Mouse (Mus musculus) embryonic facial prominence, embryonic 15.5 days (tissue): ENCODE measurements around the gene Hspa1b. TPM values are rescaled to one million over a fixed set of nuclear protein-coding genes. Genes with fewer than 3 reads are reported as not detected.

Experiments used
- ATAC-seq: fragments of 200-750 bp; cut with Nextera tagmentation; 2 replicates; pipeline ENCODE4 v1.8.0; 2017; ENCODE audit warnings: low read depth, moderate TSS enrichment; ENCODE audit not compliant: insufficient number of reproducible peaks, low FRiP score, low TSS enrichment
- H3K27ac ChIP-seq: fragments of 300-500 bp; sonication (generic); replicated peaks from 2 replicates; pipeline ENCODE4 v1.5.1; 2015; ENCODE audit warnings: mild to moderate bottlenecking, inconsistent platforms
- H3K27me3 ChIP-seq: fragments of 300-500 bp; sonication (generic); 2 replicates; pipeline ENCODE4 v1.6.1; 2015; ENCODE audit warnings: inconsistent platforms
- H3K36me3 ChIP-seq: fragments of 300-500 bp; sonication (generic); 2 replicates; pipeline ENCODE4 v1.6.1; 2015; ENCODE audit warnings: mild to moderate bottlenecking, inconsistent platforms
- H3K4me1 ChIP-seq: fragments of 300-500 bp; sonication (generic); 2 replicates; pipeline ENCODE4 v1.6.1; 2015; ENCODE audit warnings: inconsistent platforms
- H3K4me2 ChIP-seq: fragments of 300-500 bp; sonication (generic); replicated peaks from 2 replicates; pipeline ENCODE4 v1.6.1; 2015; ENCODE audit warnings: mild to moderate bottlenecking, inconsistent platforms
- H3K4me3 ChIP-seq: fragments of 300-500 bp; sonication (generic); replicated peaks from 2 replicates; pipeline ENCODE4 v1.5.1; 2015; ENCODE audit warnings: mild to moderate bottlenecking, inconsistent platforms
- H3K9ac ChIP-seq: fragments of 300-500 bp; sonication (generic); 2 replicates; pipeline ENCODE4 v1.6.1; 2015; ENCODE audit warnings: inconsistent platforms
- H3K9me3 ChIP-seq: fragments of 300-500 bp; sonication (generic); replicated peaks from 2 replicates; pipeline ENCODE4 v1.6.1; 2016; ENCODE audit warnings: inconsistent platforms
- WGBS: fragments of 180-500 bp; shearing (Covaris S2); methylation state at CpG from one replicate; pipeline ENCODE4 v1.1.7; 2015; 5-methylcytosine and 5-hydroxymethylcytosine counted together
- polyA plus RNA-seq: library from polyadenylated mRNA; unstranded; fragments of >200 nt; fragmentation: Nextera tagmentation; extraction: Ambion mirVana; gene quantifications from 2 replicates; pipeline ENCODE4 v1.2.1, GENCODE M21; 2015

Gene Hspa1b
- polyA plus RNA-seq, 1 experiment from 2014 or later = 2.2 TPM

DNA sequence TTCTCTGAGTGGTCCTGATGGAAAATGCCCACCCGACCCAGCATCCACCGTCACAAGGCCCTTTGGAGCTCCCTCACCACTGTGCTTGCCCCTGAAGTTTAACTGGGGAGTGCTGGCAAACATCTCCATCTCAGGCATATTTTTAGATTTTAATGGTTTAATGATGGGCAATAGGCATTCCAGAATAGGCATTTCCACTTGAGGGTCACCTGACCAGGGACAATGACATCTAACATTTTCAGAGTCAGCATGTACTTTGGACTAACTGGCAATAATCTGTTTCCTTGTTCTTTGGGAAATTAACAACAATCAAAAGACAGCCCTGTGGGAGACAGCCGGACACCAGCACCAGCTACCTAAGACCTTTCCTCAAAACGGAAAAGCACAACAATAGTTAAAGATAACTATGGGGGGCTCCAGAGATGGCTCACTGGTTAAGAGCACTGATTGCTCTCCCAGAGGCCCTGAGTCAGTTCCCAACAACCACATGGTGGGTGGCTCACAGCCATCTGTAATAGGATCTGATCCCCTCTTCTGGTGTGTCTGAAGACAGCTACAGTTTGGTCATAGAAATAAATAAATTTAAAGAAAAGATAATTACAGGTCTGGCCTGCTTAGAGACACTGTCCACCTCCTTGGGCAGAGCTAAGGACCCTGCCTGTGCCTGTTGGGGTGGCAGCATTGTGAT, 15.8 kb downstream of the Hspa1b start:
- WGBS = 82% methylated on average over 4 of the region's 4 CpGs
- H3K9ac ChIP-seq = no peak overlapping the region

DNA sequence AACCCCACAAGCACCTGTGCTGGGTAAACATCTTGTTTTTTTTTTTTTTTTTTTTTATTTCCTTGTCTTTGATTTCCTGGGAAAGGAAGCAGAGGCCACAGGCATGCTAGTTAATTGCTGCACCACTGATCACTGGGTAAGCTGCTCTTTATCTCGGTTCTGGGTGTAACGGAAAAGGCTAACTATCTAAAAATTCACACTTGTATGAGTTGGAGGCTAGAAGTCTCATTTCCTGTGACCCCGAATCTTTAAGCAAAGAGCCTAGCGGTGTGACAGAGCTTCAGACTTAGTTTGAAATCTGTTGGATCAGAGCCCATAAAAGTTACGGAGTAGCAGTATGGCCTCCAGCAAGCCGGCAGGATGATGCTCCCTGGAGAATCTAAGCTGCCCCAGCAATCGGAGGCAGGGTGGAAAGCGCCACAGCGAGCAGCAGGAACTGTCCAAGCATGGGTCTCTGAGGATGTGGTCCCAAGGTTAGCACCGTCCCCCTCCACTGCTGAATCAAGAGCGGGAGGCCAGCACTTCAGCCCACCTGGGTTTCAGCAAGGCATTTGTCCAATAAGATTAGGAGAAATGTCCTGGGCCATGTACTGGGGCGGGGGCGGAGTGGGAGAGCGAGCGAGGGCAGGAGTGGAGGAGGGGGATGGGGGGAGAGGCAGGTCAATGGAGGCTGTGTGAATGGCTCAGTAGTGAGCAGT, 17.5 kb downstream of the Hspa1b start:
- H3K4me1 ChIP-seq = peaks cover 18% of the 10 kb centered on the region
- no peaks in the 10 kb centered on the region for H3K36me3 ChIP-seq
- 7% methylated on average over 15 of the region's 15 CpGs for WGBS
- no peak for ATAC-seq
- no peaks in the 10 kb centered on the region for H3K27me3 ChIP-seq
- H3K9ac ChIP-seq = peak overlapping the region; percentile 7; the same call in 1 of the 2 replicates
- H3K4me2 ChIP-seq = peak overlapping the region; percentile 46
- no peaks in the 10 kb centered on the region for H3K9me3 ChIP-seq
- H3K27ac ChIP-seq = no peak overlapping the region
- H3K4me3 ChIP-seq = peak overlapping the region; percentile 25

More for the DNA sequence above, 15.8 kb downstream of the Hspa1b start:
- H3K4me3 ChIP-seq = no peak overlapping the region
- H3K9me3 ChIP-seq = no peaks in the 10 kb centered on the region
- H3K27me3 ChIP-seq = no peaks in the 10 kb centered on the region
- peaks cover 18% of the 10 kb centered on the region for H3K4me1 ChIP-seq
- no peak for ATAC-seq
- H3K4me2 ChIP-seq = no peak overlapping the region
- H3K27ac ChIP-seq = no peak overlapping the region
- no peaks in the 10 kb centered on the region for H3K36me3 ChIP-seq

DNA sequence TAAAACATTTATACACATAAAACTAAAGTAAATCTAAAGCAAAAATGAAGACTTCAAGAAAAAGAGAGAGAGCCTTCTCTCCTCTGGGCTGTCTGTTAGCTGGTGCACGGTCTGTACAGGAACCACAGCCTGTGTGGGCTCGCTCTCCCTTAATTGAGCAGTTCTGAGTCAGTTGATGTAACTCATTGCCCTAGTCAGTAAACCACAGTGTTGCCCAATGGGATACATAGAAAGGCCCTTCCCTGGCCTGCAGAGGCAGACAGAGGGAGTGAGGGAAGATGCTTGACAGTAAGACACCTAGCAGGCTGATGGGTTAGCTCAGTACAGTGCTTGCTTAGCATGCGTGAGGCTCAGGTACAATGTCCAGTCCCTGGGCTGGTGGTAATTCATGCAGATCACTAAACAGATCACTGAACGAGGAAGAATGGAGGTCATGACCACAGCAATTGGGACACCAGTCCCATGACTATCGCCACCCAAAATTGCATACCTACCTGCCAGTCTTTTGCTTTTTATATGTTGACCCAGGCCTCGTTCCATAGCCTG, 21.0 kb downstream of the Hspa1b start:
- peaks cover 17% of the 10 kb centered on the region for H3K4me1 ChIP-seq
- no peak for ATAC-seq
- WGBS = 76% methylated on average over 6 of the region's 6 CpGs
- H3K27me3 ChIP-seq = no peaks in the 10 kb centered on the region
- no peaks in the 10 kb centered on the region for H3K9me3 ChIP-seq
- no peak overlapping the region for H3K27ac ChIP-seq
- no peak overlapping the region for H3K4me3 ChIP-seq
- H3K36me3 ChIP-seq = 0 out of 2 replicates have a peak, but pooled peaks cover 7% of the 10 kb centered on the region
- no peak overlapping the region for H3K9ac ChIP-seq
- no peak overlapping the region for H3K4me2 ChIP-seq

DNA sequence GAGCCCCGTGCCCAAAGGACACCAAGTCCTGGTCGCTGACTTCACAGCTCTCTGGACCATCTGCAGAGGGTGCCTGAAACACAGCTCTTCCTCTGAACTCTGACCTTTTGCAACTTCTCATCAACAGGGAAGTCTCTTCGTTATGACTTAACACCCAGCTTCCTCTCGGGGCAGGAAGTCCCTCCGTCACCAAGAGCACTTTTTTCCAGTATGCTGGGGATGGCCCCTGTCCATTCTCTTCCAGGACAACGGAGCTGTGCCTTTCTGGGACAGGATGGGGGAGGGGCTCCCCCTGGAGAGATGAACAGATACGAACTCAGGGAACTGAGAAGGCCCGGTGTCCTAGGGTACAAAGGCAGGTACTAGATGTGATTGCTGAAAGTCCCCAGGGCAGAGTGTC, 24.2 kb downstream of the Hspa1b start:
- Histone ChIP-seq H3K9ac (no peak overlapping the region), H3K27me3 (no peaks in the 10 kb centered on the region), H3K36me3 (0 out of 2 replicates have a peak, but pooled peaks cover 7% of the 10 kb centered on the region), H3K4me1 (peaks cover 24% of the 10 kb centered on the region), H3K27ac (no peak overlapping the region), H3K4me2 (no peak overlapping the region), H3K9me3 (no peaks in the 10 kb centered on the region), H3K4me3 (no peak overlapping the region)
- ATAC-seq = no peak
- 32% methylated on average over 8 of the region's 8 CpGs for WGBS

DNA sequence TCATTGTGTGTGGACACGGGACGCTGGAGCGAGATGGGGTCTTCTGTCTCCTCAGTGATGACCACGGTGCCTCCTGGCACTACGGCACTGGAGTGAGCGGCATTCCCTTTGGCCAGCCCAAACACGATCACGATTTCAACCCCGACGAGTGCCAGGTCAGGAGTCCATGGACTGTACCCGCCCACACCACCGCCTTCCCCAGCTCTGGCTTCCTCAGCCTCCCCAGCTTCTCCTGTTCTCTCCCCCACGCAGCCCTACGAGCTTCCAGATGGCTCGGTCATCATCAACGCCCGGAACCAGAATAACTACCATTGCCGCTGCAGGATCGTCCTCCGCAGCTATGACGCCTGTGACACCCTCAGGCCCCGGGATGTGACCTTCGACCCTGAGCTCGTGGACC, 25.0 kb downstream of the Hspa1b start:
- Histone ChIP-seq H3K36me3 (0 out of 2 replicates have a peak, but pooled peaks cover 7% of the 10 kb centered on the region), H3K27me3 (no peaks in the 10 kb centered on the region), H3K4me3 (no peak overlapping the region), H3K9ac (no peak overlapping the region), H3K9me3 (no peaks in the 10 kb centered on the region), H3K4me1 (peaks cover 24% of the 10 kb centered on the region), H3K27ac (no peak overlapping the region), H3K4me2 (no peak overlapping the region)
- no peak for ATAC-seq
- WGBS = 46% methylated on average over 24 of the region's 24 CpGs

DNA sequence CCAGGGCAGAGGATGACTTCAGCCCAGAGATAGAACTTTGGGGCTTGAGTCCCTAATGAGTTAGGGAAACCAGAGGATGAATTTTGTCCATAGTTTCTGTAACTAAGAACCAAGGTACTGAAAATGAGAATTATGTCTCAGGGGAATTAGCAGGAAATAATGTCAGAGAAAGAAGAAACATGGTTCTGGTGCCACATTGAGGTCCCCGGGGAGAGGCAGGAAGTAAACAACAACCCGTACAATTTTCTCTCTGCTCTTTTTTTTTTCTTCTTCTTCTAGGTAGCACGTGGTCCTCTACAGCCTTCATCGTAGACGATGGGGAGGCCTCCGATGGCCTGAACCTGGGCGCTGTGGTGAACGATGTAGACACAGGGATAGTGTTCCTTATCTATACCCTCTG, 26.8 kb downstream of the Hspa1b start:
- H3K27ac ChIP-seq = no peak overlapping the region
- 85% methylated on average over 8 of the region's 8 CpGs for WGBS
- H3K9ac ChIP-seq = peak overlapping the region; percentile 69; the same call in 1 of the 2 replicates
- H3K4me3 ChIP-seq = peak overlapping the region; percentile 84
- H3K4me1 ChIP-seq = peaks cover 24% of the 10 kb centered on the region
- no peaks in the 10 kb centered on the region for H3K27me3 ChIP-seq
- 0 out of 2 replicates have a peak, but pooled peaks cover 7% of the 10 kb centered on the region for H3K36me3 ChIP-seq
- ATAC-seq = no peak
- H3K9me3 ChIP-seq = no peaks in the 10 kb centered on the region
- H3K4me2 ChIP-seq = peak overlapping the region; percentile 94

DNA sequence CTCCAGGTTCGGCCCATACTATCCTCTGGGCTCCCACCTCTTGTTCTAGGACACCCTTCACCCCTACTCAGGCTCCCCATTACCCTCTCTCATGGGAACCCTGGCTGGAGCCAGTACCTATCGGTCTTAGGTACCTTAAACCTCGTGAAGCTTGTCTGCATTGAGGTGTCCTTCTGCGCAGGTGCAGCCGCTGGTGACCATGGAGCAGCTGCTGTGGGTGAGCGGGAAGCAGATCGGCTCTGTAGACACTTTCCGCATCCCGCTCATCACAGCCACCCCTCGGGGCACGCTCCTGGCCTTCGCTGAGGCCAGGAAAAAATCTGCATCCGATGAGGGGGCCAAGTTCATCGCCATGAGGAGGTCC, 27.3 kb downstream of the Hspa1b start:
- 0 out of 2 replicates have a peak, but pooled peaks cover 7% of the 10 kb centered on the region for H3K36me3 ChIP-seq
- no peak overlapping the region for H3K27ac ChIP-seq
- H3K9ac ChIP-seq = peak overlapping the region; percentile 69
- 14% methylated on average over 14 of the region's 14 CpGs for WGBS
- H3K4me1 ChIP-seq = peaks cover 24% of the 10 kb centered on the region
- H3K4me2 ChIP-seq = peak overlapping the region; percentile 94
- no peaks in the 10 kb centered on the region for H3K9me3 ChIP-seq
- no peak for ATAC-seq
- no peaks in the 10 kb centered on the region for H3K27me3 ChIP-seq
- H3K4me3 ChIP-seq = peak overlapping the region; percentile 84

DNA sequence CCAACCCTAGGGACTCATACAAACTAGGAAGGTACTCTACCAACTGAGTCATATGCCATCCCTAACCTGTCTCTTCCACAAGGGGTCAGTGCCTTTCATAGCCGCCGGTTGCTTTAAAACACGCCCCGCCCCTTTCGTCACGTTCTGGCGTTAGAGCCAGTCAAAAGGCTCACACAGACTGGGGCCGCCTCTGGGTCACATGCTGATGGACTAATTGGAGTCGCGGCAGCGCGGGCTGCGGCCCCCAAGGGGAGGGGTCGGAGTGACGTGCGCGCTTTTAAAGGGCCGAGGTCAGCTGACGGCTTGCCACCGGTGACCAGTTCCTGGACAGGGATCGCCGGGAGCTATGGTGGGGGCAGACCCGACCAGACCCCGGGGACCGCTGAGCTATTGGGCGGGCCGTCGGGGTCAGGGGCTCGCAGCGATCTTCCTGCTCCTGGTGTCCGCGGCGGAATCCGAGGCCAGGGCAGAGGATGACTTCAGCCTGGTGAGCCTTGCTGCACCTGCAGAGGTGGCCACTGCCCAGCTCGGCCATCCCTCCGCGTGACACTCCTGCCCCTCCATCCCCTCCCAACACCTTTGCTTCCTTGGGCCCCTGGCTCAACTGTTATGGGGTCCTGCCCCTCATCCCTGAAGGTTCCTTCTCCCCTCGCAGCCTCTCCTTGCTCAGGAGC, 27.8 kb downstream of the Hspa1b start, which contains the start of gene Neu1:
TSS of gene Neu1 (plus strand) at position 193 of the 674 bp plus-strand sequence.
- no peaks in the 10 kb centered on the region for H3K9me3 ChIP-seq
- H3K27me3 ChIP-seq = no peaks in the 10 kb centered on the region
- peaks cover 24% of the 10 kb centered on the region for H3K4me1 ChIP-seq
- H3K36me3 ChIP-seq = 0 out of 2 replicates have a peak, but pooled peaks cover 7% of the 10 kb centered on the region
- peak within 1 kb of the TSS; percentile 48; the same call in 1 of the 2 replicates for H3K27ac ChIP-seq
- peak; percentile 95 for ATAC-seq
- H3K4me2 ChIP-seq = peak within 1 kb of the TSS; percentile 94
- peak within 1 kb of the TSS; percentile 84 for H3K4me3 ChIP-seq
- WGBS = under 1% methylated on average over 38 of the region's 38 CpGs
- H3K9ac ChIP-seq = peak within 1 kb of the TSS; percentile 69

DNA sequence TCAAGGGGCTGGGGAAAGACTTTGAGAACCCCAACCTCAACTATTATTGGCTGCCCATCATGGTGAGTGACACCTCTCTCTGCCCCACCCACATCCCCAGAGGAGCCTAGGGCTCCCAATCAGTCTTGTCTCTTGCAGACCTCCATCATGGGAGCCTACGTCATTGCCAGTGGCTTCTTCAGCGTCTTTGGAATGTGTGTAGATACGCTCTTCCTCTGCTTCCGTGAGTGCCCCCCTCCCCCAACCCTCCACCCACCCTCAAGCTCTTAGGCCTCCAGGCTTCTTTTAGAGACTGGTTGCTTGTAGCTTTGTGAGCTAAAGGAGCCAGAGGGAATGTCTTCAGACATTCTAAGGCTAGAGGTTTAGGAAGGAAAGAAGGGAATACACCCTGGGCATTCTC, 30.2 kb downstream of the Hspa1b start:
- WGBS = 50% methylated on average over 4 of the region's 4 CpGs
- peaks cover 14% of the 10 kb centered on the region for H3K4me1 ChIP-seq
- no peak overlapping the region for H3K4me3 ChIP-seq
- no peak for ATAC-seq
- no peaks in the 10 kb centered on the region for H3K36me3 ChIP-seq
- H3K9ac ChIP-seq = no peak overlapping the region
- no peak overlapping the region for H3K27ac ChIP-seq
- H3K27me3 ChIP-seq = no peaks in the 10 kb centered on the region
- H3K9me3 ChIP-seq = no peaks in the 10 kb centered on the region
- no peak overlapping the region for H3K4me2 ChIP-seq

DNA sequence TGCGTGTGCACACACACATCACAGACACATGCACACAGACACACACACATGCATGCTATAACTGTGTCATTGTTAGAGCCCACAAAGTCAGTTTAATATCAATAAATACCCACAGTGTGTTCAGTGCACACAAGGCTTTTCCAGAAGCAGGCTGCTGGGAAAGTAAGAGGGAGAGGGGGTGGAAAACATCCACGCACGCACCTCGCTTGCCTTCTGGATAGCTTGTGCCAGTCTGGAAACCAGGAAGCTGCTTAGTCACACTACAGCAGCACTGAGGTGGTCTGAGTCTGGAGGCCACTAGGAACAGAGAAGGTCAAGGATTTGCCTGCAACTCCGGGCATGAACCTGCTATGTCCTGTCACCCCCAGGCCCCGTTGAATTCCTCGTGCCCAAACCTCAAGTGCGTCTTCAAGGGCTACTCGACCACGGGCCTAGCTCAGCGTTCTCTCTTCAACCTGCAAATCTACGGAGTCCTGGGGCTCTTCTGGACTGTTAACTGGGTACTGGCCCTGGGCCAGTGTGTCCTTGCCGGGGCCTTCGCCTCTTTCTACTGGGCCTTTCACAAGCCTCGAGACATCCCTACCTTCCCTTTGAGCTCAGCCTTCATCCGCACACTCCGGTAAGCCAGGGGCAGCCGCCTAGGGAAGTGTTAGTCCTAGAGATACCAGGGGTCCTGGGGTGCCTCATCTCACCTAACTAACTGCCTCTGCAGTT, 31.6 kb downstream of the Hspa1b start:
- Histone ChIP-seq H3K4me1 (peaks cover 13% of the 10 kb centered on the region), H3K4me2 (no peak overlapping the region), H3K36me3 (no peaks in the 10 kb centered on the region), H3K27me3 (no peaks in the 10 kb centered on the region), H3K9ac (no peak overlapping the region), H3K27ac (no peak overlapping the region), H3K4me3 (no peak overlapping the region), H3K9me3 (no peaks in the 10 kb centered on the region)
- WGBS = 84% methylated on average over 18 of the region's 18 CpGs
- ATAC-seq = no peak
